In genomic region chr14:71249387-71249965, GRCm38 (mm10) we compare ENCODE assay signal across 11 mouse cellular contexts.
A peak's percentile ranks its signal among the peaks of the same experiment; 100 is the strongest.
DNase-seq lines count a peak whose midpoint lies in the region; ATAC-seq and TF ChIP-seq lines count a peak whose summit lies in the region.
"Had no signal": no experiment of that assay in that cellular context is flagged by ENCODE, and none has a peak within 500 bp of the region (broad histone marks: within the 10 kb centered on the region; RNA-seq: fewer than 3 reads in every experiment).

No protein-coding gene starts in this region.

- H3K9ac ChIP-seq in lung, embryonic 14.5 days: no peak overlapping the region
- H3K9ac ChIP-seq in embryonic facial prominence, embryonic 14.5 days (ENCODE audit: low read depth, low read length): no peak overlapping the region
- H3K9ac ChIP-seq in liver, embryonic 11.5 days (ENCODE audit: low read depth, low read length): no peak overlapping the region
- H3K9ac ChIP-seq in neural tube, embryonic 13.5 days: no peak overlapping the region

- H3K36me3 ChIP-seq in lung, embryonic 14.5 days (ENCODE audit: insufficient read depth): no peaks in the 10 kb centered on the region
- H3K36me3 ChIP-seq in embryonic facial prominence, embryonic 14.5 days (ENCODE audit: control insufficient read depth, insufficient read depth, low read length): no peaks in the 10 kb centered on the region
- H3K36me3 ChIP-seq in liver, embryonic 11.5 days (ENCODE audit: control insufficient read depth, insufficient read depth, low read length): no peaks in the 10 kb centered on the region
- H3K36me3 ChIP-seq in neural tube, embryonic 13.5 days: no peaks in the 10 kb centered on the region

- no peak overlapping the region for H3K4me3 ChIP-seq in lung, embryonic 14.5 days (ENCODE audit: low read depth, low read length)
- H3K4me3 ChIP-seq in embryonic facial prominence, embryonic 14.5 days (ENCODE audit: low read depth, low read length): no peak overlapping the region
- no peak overlapping the region for H3K4me3 ChIP-seq in liver, embryonic 11.5 days (ENCODE audit: low read depth, low read length)
- no peak overlapping the region for H3K4me3 ChIP-seq in neural tube, embryonic 13.5 days
- H3K4me3 ChIP-seq: gastrocnemius, adult 2 months had no signal

- no peaks in the 10 kb centered on the region for H3K4me1 ChIP-seq in lung, embryonic 14.5 days (ENCODE audit: insufficient read depth)
- peaks cover 4% of the 10 kb centered on the region; the same call in 1 of the 2 replicates for H3K4me1 ChIP-seq in embryonic facial prominence, embryonic 14.5 days (ENCODE audit: control insufficient read depth, insufficient read depth, low read length)
- H3K4me1 ChIP-seq in liver, embryonic 11.5 days (replicated peaks; ENCODE audit: control insufficient read depth, insufficient read depth, low read length): peaks cover 4% of the 10 kb centered on the region; the same call in 1 of the 2 replicates
- peaks cover 12% of the 10 kb centered on the region for H3K4me1 ChIP-seq in neural tube, embryonic 13.5 days (replicated peaks)

- TF ChIP-seq CTCF in lung, embryonic 14.5 days (IDR thresholded peaks at IDR 0.05; ENCODE audit: low read depth): no peak

- no peak overlapping the region for H3K27ac ChIP-seq in lung, embryonic 14.5 days (ENCODE audit: low read depth)
- H3K27ac ChIP-seq in embryonic facial prominence, embryonic 14.5 days (replicated peaks; ENCODE audit: low read depth, low read length): no peak overlapping the region
- no peak overlapping the region for H3K27ac ChIP-seq in liver, embryonic 11.5 days (ENCODE audit: low read depth, low read length)
- peak overlapping the region; percentile 64 for H3K27ac ChIP-seq in neural tube, embryonic 13.5 days (replicated peaks)
- H3K27ac ChIP-seq: gastrocnemius, adult 2 months had no signal

- no peak overlapping the region for H3K4me2 ChIP-seq in lung, embryonic 14.5 days
- H3K4me2 ChIP-seq in embryonic facial prominence, embryonic 14.5 days (ENCODE audit: low read depth, low read length): no peak overlapping the region
- H3K4me2 ChIP-seq in liver, embryonic 11.5 days: no peak overlapping the region
- no peak overlapping the region for H3K4me2 ChIP-seq in neural tube, embryonic 13.5 days

- H3K9me3 ChIP-seq in lung, embryonic 14.5 days (ENCODE audit: low read depth, low read length): no peaks in the 10 kb centered on the region
- no peaks in the 10 kb centered on the region for H3K9me3 ChIP-seq in embryonic facial prominence, embryonic 14.5 days (ENCODE audit: control insufficient read depth, low read length)
- no peaks in the 10 kb centered on the region for H3K9me3 ChIP-seq in liver, embryonic 11.5 days (ENCODE audit: control insufficient read depth, low read length)
- no peaks in the 10 kb centered on the region for H3K9me3 ChIP-seq in neural tube, embryonic 13.5 days

- ATAC-seq in lung, embryonic 14.5 days (ENCODE audit: insufficient read depth): peak; percentile 40; the same call in 1 of the 2 replicates
- no peak for ATAC-seq in embryonic facial prominence, embryonic 14.5 days (ENCODE audit: low read depth)
- ATAC-seq in liver, embryonic 11.5 days (replicated peaks; ENCODE audit: low FRiP score): peak; percentile 83
- ATAC-seq in neural tube, embryonic 13.5 days (ENCODE audit: low read depth): peak; percentile 81

- peak; percentile 34 for DNase-seq in lung, embryonic 14.5 days
- DNase-seq in lung, postnatal 36 days: no peak
- peak; percentile 39 for DNase-seq in embryonic facial prominence, embryonic 14.5 days (ENCODE audit: low spot score)
- no peak for DNase-seq in liver, embryonic 11.5 days (ENCODE audit: low spot score)
- DNase-seq in right cerebral cortex, postnatal 25 days: no peak
- DNase-seq in thymus, adult 18-20 months: no peak
- no peak for DNase-seq in gastrocnemius, adult 8-10 months (ENCODE audit: low spot score in 2 of 2)
- DNase-seq: adrenal gland, postnatal 10 days; gastrocnemius, adult 2 months; lung, adult 18-20 months had no signal

- 37% methylated on average over 7 of the region's 7 CpGs for WGBS in lung, embryonic 14.5 days
- WGBS in embryonic facial prominence, embryonic 14.5 days: 44% methylated on average over 7 of the region's 7 CpGs
- WGBS in liver, embryonic 11.5 days: 31% methylated on average over 7 of the region's 7 CpGs
- 31% methylated on average over 7 of the region's 7 CpGs for WGBS in neural tube, embryonic 13.5 days

- H3K27me3 ChIP-seq in lung, embryonic 14.5 days (ENCODE audit: insufficient read depth, low read length): no peaks in the 10 kb centered on the region
- H3K27me3 ChIP-seq in embryonic facial prominence, embryonic 14.5 days (replicated peaks; ENCODE audit: control insufficient read depth, insufficient read depth, low read length): no peaks in the 10 kb centered on the region
- H3K27me3 ChIP-seq in liver, embryonic 11.5 days (replicated peaks; ENCODE audit: control insufficient read depth, insufficient read depth, low read length): no peaks in the 10 kb centered on the region
- no peaks in the 10 kb centered on the region for H3K27me3 ChIP-seq in neural tube, embryonic 13.5 days

Comparison
In these comparisons a context has a peak if more than half of its experiments do, and no peak if none do; other contexts are left out.
1. DNase-seq: peak in lung, embryonic 14.5 days (single experiment) and embryonic facial prominence, embryonic 14.5 days (single experiment); none in lung, postnatal 36 days (single experiment), liver, embryonic 11.5 days (single experiment), right cerebral cortex, postnatal 25 days (single experiment), thymus, adult 18-20 months (0 of 2) and gastrocnemius, adult 8-10 months (0 of 2).